Mouse (Mus musculus) lung, adult 10 weeks (tissue): ENCODE measurements around the gene Sox15. TPM values are rescaled to one million over a fixed set of nuclear protein-coding genes. Genes with fewer than 3 reads are reported as not detected.

ENCODE experiments used
- polyA plus RNA-seq: library from polyadenylated mRNA; stranded (reverse); fragments of 350-450 nt; fragmentation: Illumina TruSeq; extraction: RNeasy Lipid Tissue Mini Kit (QIAGEN cat#74804); gene quantifications from one replicate; pipeline ENCODE4 v1.2.3, GENCODE M21; 2014; ENCODE audit warnings: low read depth, low replicate concordance; ENCODE audit not compliant: insufficient read depth

Sox15 gene
- not detected for polyA plus RNA-seq

GRCm38 (mm10) chr11:69655264-69656064 is at the start of gene Sox15:
TSS of gene Sox15 (plus strand) at chr11:69655314.

GRCm38 (mm10) chr11:69605726-69606490 is 49.2 kb upstream of the Sox15 start, which contains the start of gene Atp1b2:
TSS of gene Atp1b2 (minus strand) at chr11:69605942.

GRCm38 (mm10) chr11:69617805-69618204 is 37.3 kb upstream of the Sox15 start, which contains the start of gene Shbg:
TSS of gene Shbg (minus strand) at chr11:69617905.

GRCm38 (mm10) chr11:69621571-69622268 is 33.4 kb upstream of the Sox15 start, which contains the start of gene Sat2:
TSS of gene Sat2 (plus strand) at chr11:69622024.

GRCm38 (mm10) chr11:69632284-69633089 is 22.6 kb upstream of the Sox15 start, which contains the start of gene Fxr2:
TSS of gene Fxr2 (plus strand) at chr11:69632990.

GRCm38 (mm10) chr11:69662213-69662966 is 7.3 kb downstream of the Sox15 start, which contains the start of gene Mpdu1:
TSS of gene Mpdu1 (minus strand) at chr11:69662642.

GRCm38 (mm10) chr11:69665961-69666664 is 11.0 kb downstream of the Sox15 start, which contains the start of gene Cd68:
TSS of gene Cd68 (minus strand) at chr11:69666153.

GRCm38 (mm10) chr11:69672211-69672706 is 17.1 kb downstream of the Sox15 start, which contains the start of gene Eif4a1:
TSS of gene Eif4a1 (minus strand) at chr11:69672423.

GRCm38 (mm10) chr11:69681314-69682208 is 26.4 kb downstream of the Sox15 start, which contains the start of gene Senp3:
TSS of gene Senp3 (minus strand) at chr11:69682084.

GRCm38 (mm10) chr11:69685526-69686148 is 30.5 kb downstream of the Sox15 start, which contains the start of gene Tnfsf13:
TSS of gene Tnfsf13 (minus strand) at chr11:69685784.

GRCm38 (mm10) chr11:69695361-69696181 is 40.5 kb downstream of the Sox15 start, which contains the start of the genes Tnfsf12 and Tnfsfm13:
TSS of gene Tnfsf12 (minus strand) at chr11:69695849.
TSS of gene Tnfsfm13 (minus strand) at chr11:69696098.

Other genes starting within 250 kb of the Sox15 start
- gene Kdm6b, start 241.6 kb upstream of the Sox15 start, polyA plus RNA-seq = 6.6 TPM
- 0.85 TPM for gene Dnah2, start 106.2 kb upstream of the Sox15 start, polyA plus RNA-seq
- gene Efnb3, start 95.1 kb upstream of the Sox15 start, polyA plus RNA-seq = 0.30 TPM
- gene Wrap53, start 75.1 kb upstream of the Sox15 start, polyA plus RNA-seq = 10.4 TPM
- 26.0 TPM for gene Trp53, start 75.0 kb upstream of the Sox15 start, polyA plus RNA-seq
- gene Atp1b2, start 49.4 kb upstream of the Sox15 start, polyA plus RNA-seq = 5.4 TPM
- not detected for gene Shbg, start 37.4 kb upstream of the Sox15 start, polyA plus RNA-seq
- 4.7 TPM for gene Sat2, start 33.3 kb upstream of the Sox15 start, polyA plus RNA-seq
- 39.7 TPM for gene Fxr2, start 22.3 kb upstream of the Sox15 start, polyA plus RNA-seq
- 53.4 TPM for gene Mpdu1, start 7.3 kb downstream of the Sox15 start, polyA plus RNA-seq
- 44.2 TPM for gene Cd68, start 10.8 kb downstream of the Sox15 start, polyA plus RNA-seq
- 289 TPM for gene Eif4a1, start 17.1 kb downstream of the Sox15 start, polyA plus RNA-seq
- gene Senp3, start 26.8 kb downstream of the Sox15 start, polyA plus RNA-seq = 47.0 TPM
- 23.3 TPM for gene Tnfsf13, start 30.5 kb downstream of the Sox15 start, polyA plus RNA-seq
- 48.4 TPM for gene Tnfsf12, start 40.5 kb downstream of the Sox15 start, polyA plus RNA-seq
- 24.8 TPM for gene Tnfsfm13, start 40.8 kb downstream of the Sox15 start, polyA plus RNA-seq
- 16.2 TPM for gene Polr2a, start 103.3 kb downstream of the Sox15 start, polyA plus RNA-seq
- gene Slc35g3, start 106.7 kb downstream of the Sox15 start, polyA plus RNA-seq = 0.85 TPM
- 25.6 TPM for gene Zbtb4, start 110.6 kb downstream of the Sox15 start, polyA plus RNA-seq
- gene Chrnb1, start 140.6 kb downstream of the Sox15 start, polyA plus RNA-seq = 10.1 TPM
- gene Fgf11, start 146.5 kb downstream of the Sox15 start, polyA plus RNA-seq = 3.4 TPM
- 4.9 TPM for gene Tmem102, start 150.3 kb downstream of the Sox15 start, polyA plus RNA-seq
- gene Gm39566, start 160.0 kb downstream of the Sox15 start, polyA plus RNA-seq = not detected
- not detected for gene Spem2, start 163.2 kb downstream of the Sox15 start, polyA plus RNA-seq
- not detected for gene Spem1, start 166.9 kb downstream of the Sox15 start, polyA plus RNA-seq
- 5.3 TPM for gene Nlgn2, start 182.5 kb downstream of the Sox15 start, polyA plus RNA-seq
- 375 TPM for gene Tmem256, start 183.2 kb downstream of the Sox15 start, polyA plus RNA-seq
- gene Plscr3, start 191.1 kb downstream of the Sox15 start, polyA plus RNA-seq = 65.1 TPM
- 5.1 TPM for gene Tnk1, start 203.4 kb downstream of the Sox15 start, polyA plus RNA-seq
- not detected for gene Tmem95, start 222.7 kb downstream of the Sox15 start, polyA plus RNA-seq
- gene Kctd11, start 226.1 kb downstream of the Sox15 start, polyA plus RNA-seq = 11.2 TPM
- 9.7 TPM for gene Acap1, start 240.2 kb downstream of the Sox15 start, polyA plus RNA-seq
- 0.77 TPM for gene 2810408A11Rik, start 245.7 kb downstream of the Sox15 start, polyA plus RNA-seq
- 9.9 TPM for gene Neurl4, start 245.8 kb downstream of the Sox15 start, polyA plus RNA-seq